Mouse (Mus musculus) cerebellum, adult 9-11 months (tissue): Measurements from ENCODE around the gene Mapk14.
"Not testable (repeated sequence)": the region's sequence is repeated elsewhere in the genome, so short reads cannot be mapped to it uniquely, and the experiment has no call there.

Experiments used
- DNase-seq: peaks from one replicate; pipeline ENCODE4 v3.0.0; 2022

The Mapk14 gene

GRCm38 (mm10) chr17:28743916-28744315 lies 52.8 kb downstream of the Mapk14 start:
- DNase-seq: no peak

- DNase-seq: no peak
Measured at GRCm38 (mm10) chr17:28745773-28746172, 54.6 kb downstream of the Mapk14 start.

- DNase-seq: no peak
Measured at GRCm38 (mm10) chr17:28748001-28748400, 56.9 kb downstream of the Mapk14 start.

GRCm38 (mm10) chr17:28750580-28750979 lies 59.5 kb downstream of the Mapk14 start:
- no peak for DNase-seq

GRCm38 (mm10) chr17:28756447-28756846 lies 65.3 kb downstream of the Mapk14 start:
- no peak for DNase-seq

- DNase-seq: no peak
Measured at GRCm38 (mm10) chr17:28757470-28757869, 66.3 kb downstream of the Mapk14 start.

GRCm38 (mm10) chr17:28760736-28761312 lies 69.7 kb downstream of the Mapk14 start:
- DNase-seq: no peak

GRCm38 (mm10) chr17:28761871-28762270 lies 70.7 kb downstream of the Mapk14 start:
- peak; percentile 74 for DNase-seq

- no peak for DNase-seq
Measured at GRCm38 (mm10) chr17:28766203-28766602, 75.1 kb downstream of the Mapk14 start.

GRCm38 (mm10) chr17:28766781-28767515 lies 75.8 kb downstream of the Mapk14 start:
- no peak for DNase-seq

- no peak for DNase-seq
Measured at GRCm38 (mm10) chr17:28769121-28769874, 78.2 kb downstream of the Mapk14 start, which contains the start of gene Mapk13. Gene Mapk13, plus strand, starts transcription at chr17:28769297.

GRCm38 (mm10) chr17:28769875-28770421 lies 78.8 kb downstream of the Mapk14 start:
- peak; percentile 43 for DNase-seq

GRCm38 (mm10) chr17:28771289-28771688 lies 80.2 kb downstream of the Mapk14 start:
- no peak for DNase-seq

- not testable (repeated sequence) for DNase-seq
Measured at GRCm38 (mm10) chr17:28774303-28774702, 83.2 kb downstream of the Mapk14 start.

GRCm38 (mm10) chr17:28775161-28775560 lies 84.0 kb downstream of the Mapk14 start:
- no peak for DNase-seq

- DNase-seq: no peak
Measured at GRCm38 (mm10) chr17:28776817-28777216, 85.7 kb downstream of the Mapk14 start.

GRCm38 (mm10) chr17:28777231-28778005 lies 86.3 kb downstream of the Mapk14 start:
- DNase-seq: peak; percentile 98

- no peak for DNase-seq
Measured at GRCm38 (mm10) chr17:28779735-28780134, 88.6 kb downstream of the Mapk14 start.

GRCm38 (mm10) chr17:28780836-28781235 lies 89.7 kb downstream of the Mapk14 start:
- no peak for DNase-seq

- no peak for DNase-seq
Measured at GRCm38 (mm10) chr17:28781290-28782045, 90.3 kb downstream of the Mapk14 start.

- DNase-seq: no peak
Measured at GRCm38 (mm10) chr17:28785036-28785435, 93.9 kb downstream of the Mapk14 start.

GRCm38 (mm10) chr17:28787507-28787906 lies 96.4 kb downstream of the Mapk14 start:
- no peak for DNase-seq
